ENCODE assay signal across 21 mouse cellular contexts in the genomic region with DNA sequence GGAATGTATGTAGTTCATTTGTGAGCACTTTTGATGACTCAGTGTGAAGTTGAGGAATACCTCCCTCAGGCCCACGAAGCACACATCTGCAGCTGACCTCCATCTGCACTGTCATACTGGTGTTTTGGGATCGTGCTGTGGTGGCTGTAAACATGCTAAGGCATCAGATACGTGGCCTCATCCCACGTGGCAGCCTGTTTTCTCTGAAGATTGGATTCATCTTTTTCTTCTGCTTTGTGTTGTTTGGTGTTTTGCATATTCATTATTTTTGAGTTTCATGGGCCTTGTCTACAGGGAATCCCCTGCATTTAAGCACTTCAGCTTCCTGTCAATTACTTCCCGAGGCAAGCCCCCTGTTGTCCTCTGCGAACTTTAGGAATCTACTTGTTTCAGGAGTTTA.
"Had no signal": no experiment of that assay in that cellular context is flagged by ENCODE, and none has a peak within 500 bp of the region (broad histone marks: within the 10 kb centered on the region; RNA-seq: fewer than 3 reads in every experiment).

No protein-coding gene starts in this region.

- H3K4me3 ChIP-seq: heart, adult 2 months; heart, embryonic 13.5 days; heart, embryonic 15.5 days; hindbrain, embryonic 13.5 days; hindbrain, embryonic 15.5 days; layer of hippocampus, adult 2 months; limb, embryonic 13.5 days; limb, embryonic 15.5 days; liver, embryonic 12.5 days had no signal

- ATAC-seq: hindbrain, postnatal 0 days; liver, embryonic 12.5 days had no signal

- H3K27ac ChIP-seq: heart, adult 2 months; heart, embryonic 13.5 days; heart, embryonic 15.5 days; hindbrain, embryonic 13.5 days; hindbrain, embryonic 15.5 days; hindbrain, postnatal 0 days; layer of hippocampus, adult 2 months; limb, embryonic 13.5 days; limb, embryonic 15.5 days; liver, embryonic 12.5 days; liver, embryonic 14.5 days had no signal

- H3K4me1 ChIP-seq: heart, embryonic 15.5 days; limb, embryonic 13.5 days; limb, embryonic 15.5 days had no signal

- DNase-seq: gastrocnemius, postnatal 36 days; heart, adult 2 months; heart, postnatal 14 days; heart, postnatal 36 days; kidney, adult 18-20 months; kidney, adult 8-10 months; kidney, postnatal 10 days; kidney, postnatal 4 days; layer of hippocampus, postnatal 36 days; left cerebral cortex, postnatal 4 days had no signal

- H3K4me2 ChIP-seq: heart, embryonic 11.5 days; heart, embryonic 13.5 days; heart, embryonic 15.5 days; hindbrain, embryonic 13.5 days; hindbrain, embryonic 15.5 days; limb, embryonic 13.5 days; limb, embryonic 15.5 days; liver, embryonic 12.5 days had no signal

- H3K9ac ChIP-seq: heart, embryonic 13.5 days; heart, embryonic 15.5 days; hindbrain, embryonic 13.5 days; hindbrain, embryonic 15.5 days; limb, embryonic 13.5 days; limb, embryonic 15.5 days; liver, embryonic 12.5 days; liver, embryonic 14.5 days had no signal

- H3K36me3 ChIP-seq: heart, embryonic 15.5 days; hindbrain, embryonic 15.5 days; liver, embryonic 12.5 days had no signal

- H3K27me3 ChIP-seq: heart, embryonic 13.5 days; heart, embryonic 15.5 days; hindbrain, embryonic 13.5 days; hindbrain, embryonic 15.5 days; limb, embryonic 13.5 days; limb, embryonic 15.5 days; liver, embryonic 12.5 days had no signal

- H3K9me3 ChIP-seq: heart, embryonic 13.5 days; heart, embryonic 15.5 days; hindbrain, embryonic 13.5 days; hindbrain, embryonic 15.5 days; limb, embryonic 13.5 days; limb, embryonic 15.5 days; liver, embryonic 12.5 days had no signal
